Mouse (Mus musculus) embryonic facial prominence, embryonic 14.5 days (tissue): Measurements from ENCODE around the gene Klf3. TPM values are rescaled to one million over a fixed set of nuclear protein-coding genes. Genes with fewer than 3 reads are reported as not detected.

Source experiments
- ATAC-seq: fragments of 200-750 bp; cut with Nextera tagmentation; 2 replicates; pipeline ENCODE4 v1.8.0; 2017; ENCODE audit warnings: low read depth, moderate number of reproducible peaks, moderate TSS enrichment
- DNase-seq: peaks from one replicate; pipeline ENCODE4 v3.0.0-alpha.2; 2015; ENCODE audit warnings: low spot score
- H3K27ac ChIP-seq: fragments of 300-500 bp; sonication (generic); replicated peaks from 2 replicates; pipeline ENCODE4 v1.5.1; 2014; ENCODE audit warnings: low read depth, mild to moderate bottlenecking, low read length, moderate library complexity
- H3K27me3 ChIP-seq: fragments of 300-500 bp; sonication (generic); replicated peaks from 2 replicates; pipeline ENCODE4 v1.6.1; 2014; ENCODE audit warnings: low read length; ENCODE audit not compliant: control insufficient read depth, insufficient read depth
- H3K36me3 ChIP-seq: fragments of 300-500 bp; sonication (generic); 2 replicates; pipeline ENCODE4 v1.6.1; 2014; ENCODE audit warnings: low read length, mixed read lengths; ENCODE audit not compliant: control insufficient read depth, insufficient read depth
- H3K4me1 ChIP-seq: fragments of 300-500 bp; sonication (generic); 2 replicates; pipeline ENCODE4 v1.6.1; 2014; ENCODE audit warnings: antibody characterized with exemption, low read length; ENCODE audit not compliant: control insufficient read depth, insufficient read depth
- H3K4me2 ChIP-seq: fragments of 300-500 bp; sonication (generic); 2 replicates; pipeline ENCODE4 v1.6.1; 2014; ENCODE audit warnings: low read depth, mild to moderate bottlenecking, low read length, moderate library complexity, mixed read lengths
- H3K4me3 ChIP-seq: fragments of 300-500 bp; sonication (generic); 2 replicates; pipeline ENCODE4 v1.5.1; 2014; ENCODE audit warnings: low read depth, mild to moderate bottlenecking, low read length
- H3K9ac ChIP-seq: fragments of 300-500 bp; sonication (generic); 2 replicates; pipeline ENCODE4 v1.6.1; 2014; ENCODE audit warnings: low read depth, mild to moderate bottlenecking, low read length, moderate library complexity, mixed read lengths
- H3K9me3 ChIP-seq: fragments of 300-500 bp; sonication (generic); 2 replicates; pipeline ENCODE4 v1.6.1; 2016; ENCODE audit warnings: low read length; ENCODE audit not compliant: control insufficient read depth
- WGBS: fragments of 180-500 bp; shearing (Covaris S2); extraction: QIAGEN DNeasy Blood & Tissue Kit; methylation state at CpG from one replicate; pipeline ENCODE4 v1.1.7; 2014; 5-methylcytosine and 5-hydroxymethylcytosine counted together
- polyA plus RNA-seq: library from polyadenylated mRNA; unstranded; fragments of >200 nt; fragmentation: Nextera tagmentation; extraction: Ambion mirVana; gene quantifications from 2 replicates; pipeline ENCODE4 v1.2.1, GENCODE M21; 2014

The Klf3 gene
- polyA plus RNA-seq, 1 experiment from 2014 or later, result 65.5 TPM

- ATAC-seq (0 out of 2 replicates have a peak, but pooled peaks have one; percentile 9), DNase-seq (no peak)
- H3K4me1 ChIP-seq, result no peaks in the 10 kb centered on the region
- H3K4me2 ChIP-seq, result no peak overlapping the region
- 0 out of 2 replicates have a peak, but pooled peaks cover 6% of the 10 kb centered on the region for H3K9me3 ChIP-seq
- no peak overlapping the region for H3K27ac ChIP-seq
- no peaks in the 10 kb centered on the region for H3K27me3 ChIP-seq
- WGBS, result 77% methylated on average over 3 of the region's 3 CpGs
- H3K4me3 ChIP-seq, result no peak overlapping the region
- peaks cover 69% of the 10 kb centered on the region for H3K36me3 ChIP-seq
- H3K9ac ChIP-seq, result no peak overlapping the region
These were observed 27.6 kb downstream of the Klf3 start for GRCm38 (mm10) chr5:64830773-64831172.

DNA sequence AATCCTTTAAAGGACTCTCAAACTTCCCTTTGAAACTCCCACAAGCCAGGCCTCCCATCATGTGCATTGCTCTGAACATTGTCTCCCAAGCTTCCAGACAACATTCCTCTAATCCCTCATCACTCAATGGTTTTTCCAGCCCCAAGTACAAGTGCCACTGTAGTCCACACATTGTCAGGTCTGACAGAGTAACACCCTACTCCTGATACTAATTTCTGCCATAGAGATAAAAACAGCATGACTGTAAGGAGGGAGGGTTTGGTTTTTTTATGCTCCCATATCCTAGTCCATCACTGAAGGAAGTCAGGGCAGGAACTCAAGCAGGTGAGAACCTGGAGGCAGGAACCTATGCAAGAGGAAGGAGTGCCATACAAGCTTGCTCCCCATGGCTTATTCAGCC is 30.2 kb downstream of the Klf3 start:
- H3K4me2 ChIP-seq, result no peak overlapping the region
- no peak for ATAC-seq
- peaks cover 43% of the 10 kb centered on the region for H3K36me3 ChIP-seq
- no peak overlapping the region for H3K27ac ChIP-seq
- H3K9me3 ChIP-seq, result 0 out of 2 replicates have a peak, but pooled peaks cover 9% of the 10 kb centered on the region
- H3K27me3 ChIP-seq, result no peaks in the 10 kb centered on the region
- H3K4me1 ChIP-seq, result no peaks in the 10 kb centered on the region
- no peak for DNase-seq
- no peak overlapping the region for H3K4me3 ChIP-seq
- H3K9ac ChIP-seq, result no peak overlapping the region

DNA sequence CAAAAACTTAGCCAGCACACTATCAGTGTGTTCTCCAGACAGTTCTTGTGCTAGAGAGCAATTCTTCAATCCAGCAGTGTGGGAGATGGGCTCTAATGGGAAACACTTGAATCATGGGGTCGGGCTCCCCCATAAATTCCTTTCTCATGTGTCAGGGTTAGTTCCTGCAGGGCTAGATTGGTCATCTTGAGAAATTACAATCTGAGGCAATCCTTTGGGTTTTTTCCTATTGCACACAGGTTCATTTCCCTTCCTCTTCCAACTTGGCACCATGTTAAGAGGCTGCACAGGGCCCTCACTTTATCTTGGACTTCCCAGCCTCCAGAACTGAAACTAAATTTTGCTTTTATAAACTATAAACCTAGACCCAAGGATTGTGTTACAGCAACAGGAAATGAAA is 31.0 kb downstream of the Klf3 start:
- H3K4me2 ChIP-seq, result no peak overlapping the region
- no peaks in the 10 kb centered on the region for H3K27me3 ChIP-seq
- H3K4me3 ChIP-seq, result no peak overlapping the region
- peaks cover 5% of the 10 kb centered on the region; the same call in 1 of the 2 replicates for H3K4me1 ChIP-seq
- H3K27ac ChIP-seq, result no peak overlapping the region
- H3K9ac ChIP-seq, result no peak overlapping the region
- H3K9me3 ChIP-seq, result 0 out of 2 replicates have a peak, but pooled peaks cover 9% of the 10 kb centered on the region
- 70% methylated on average over 1 of the region's 1 CpGs for WGBS
- H3K36me3 ChIP-seq, result peaks cover 35% of the 10 kb centered on the region
- DNase-seq, result no peak
- ATAC-seq, result no peak

GRCm38 (mm10) chr5:64835295-64835694 is 32.1 kb downstream of the Klf3 start:
- H3K27ac ChIP-seq, result no peak overlapping the region
- peaks cover 24% of the 10 kb centered on the region for H3K36me3 ChIP-seq
- 81% methylated on average over 4 of the region's 4 CpGs for WGBS
- no peak for DNase-seq
- H3K9me3 ChIP-seq, result 0 out of 2 replicates have a peak, but pooled peaks cover 9% of the 10 kb centered on the region
- H3K9ac ChIP-seq, result no peak overlapping the region
- H3K27me3 ChIP-seq, result no peaks in the 10 kb centered on the region
- H3K4me3 ChIP-seq, result no peak overlapping the region
- H3K4me1 ChIP-seq, result peaks cover 11% of the 10 kb centered on the region; the same call in 1 of the 2 replicates
- no peak for ATAC-seq
- no peak overlapping the region for H3K4me2 ChIP-seq

DNA sequence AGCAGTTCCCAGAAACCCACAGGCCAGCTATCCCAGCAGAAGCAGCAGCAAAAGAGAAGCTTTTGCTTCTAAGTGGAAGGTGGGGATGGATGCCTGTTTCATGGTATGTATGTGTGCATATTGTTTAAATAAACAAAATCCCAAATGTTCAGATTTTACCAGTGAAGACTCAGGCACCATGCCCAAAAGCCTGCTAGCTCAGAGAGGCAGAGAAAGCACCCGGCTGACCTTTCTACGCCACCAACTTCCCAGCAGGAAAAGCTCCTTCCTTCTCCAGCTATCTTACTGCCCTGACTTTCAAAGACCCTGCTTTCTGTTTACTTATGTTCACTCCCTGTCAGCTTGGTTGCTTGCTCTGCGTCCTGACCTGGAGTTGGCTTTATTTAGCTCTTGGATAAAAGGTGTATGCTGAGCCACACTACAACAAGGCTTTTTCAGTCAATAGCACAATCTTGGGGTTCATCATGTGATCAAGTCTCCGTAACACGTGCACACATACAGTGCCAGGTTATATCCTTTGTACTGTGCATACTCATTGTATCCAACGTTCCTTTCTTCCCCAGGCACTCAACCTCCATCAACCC is 35.9 kb downstream of the Klf3 start:
- 67% methylated on average over 6 of the region's 6 CpGs for WGBS

GRCm38 (mm10) chr5:64840087-64840486 is 36.9 kb downstream of the Klf3 start:
- Histone ChIP-seq H3K27me3 (no peaks in the 10 kb centered on the region), H3K4me3 (no peak overlapping the region), H3K9ac (no peak overlapping the region), H3K27ac (no peak overlapping the region), H3K36me3 (no peaks in the 10 kb centered on the region), H3K4me1 (peaks cover 11% of the 10 kb centered on the region; the same call in 1 of the 2 replicates), H3K9me3 (peaks cover 15% of the 10 kb centered on the region; the same call in 1 of the 2 replicates), H3K4me2 (no peak overlapping the region)
- ATAC-seq (peak; percentile 91), DNase-seq (peak; percentile 90)
- 32% methylated on average over 1 of the region's 1 CpGs for WGBS

More for the DNA sequence above, 35.9 kb downstream of the Klf3 start:
- DNase-seq (no peak), ATAC-seq (no peak)
- Histone ChIP-seq H3K9ac (no peak overlapping the region), H3K4me3 (no peak overlapping the region), H3K27ac (no peak overlapping the region; the same call in 1 of the 2 replicates), H3K27me3 (no peaks in the 10 kb centered on the region), H3K4me2 (no peak overlapping the region), H3K36me3 (no peaks in the 10 kb centered on the region), H3K4me1 (peaks cover 11% of the 10 kb centered on the region; the same call in 1 of the 2 replicates), H3K9me3 (peaks cover 10% of the 10 kb centered on the region; the same call in 1 of the 2 replicates)

GRCm38 (mm10) chr5:64844622-64845021 is 41.4 kb downstream of the Klf3 start:
- WGBS, result 96% methylated on average over 3 of the region's 3 CpGs
- no peak overlapping the region for H3K9ac ChIP-seq

DNA sequence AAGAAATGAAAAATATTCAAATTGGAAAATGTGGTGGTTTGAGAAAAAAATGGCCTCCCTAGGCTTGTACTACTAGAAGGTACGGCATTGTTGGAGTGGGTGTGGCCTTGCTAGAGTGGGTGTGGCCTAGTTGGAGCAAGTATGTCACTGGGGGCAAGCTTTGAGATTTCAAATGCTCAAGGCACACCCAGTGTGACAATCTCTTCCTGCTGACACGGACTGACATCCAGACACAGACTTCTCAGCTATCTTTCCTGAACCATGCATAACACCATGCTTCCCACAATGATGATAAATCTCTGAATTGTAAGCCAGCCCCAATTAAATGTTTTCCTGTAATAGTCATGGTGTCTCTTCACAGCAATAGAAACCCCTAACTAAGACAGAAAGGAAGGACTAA is 44.1 kb downstream of the Klf3 start:
- 73% methylated on average over 2 of the region's 2 CpGs for WGBS
- DNase-seq (no peak), ATAC-seq (no peak)
- Histone ChIP-seq H3K27me3 (no peaks in the 10 kb centered on the region), H3K36me3 (no peaks in the 10 kb centered on the region), H3K4me2 (no peak overlapping the region), H3K9ac (no peak overlapping the region), H3K4me3 (no peak overlapping the region), H3K27ac (no peak overlapping the region), H3K9me3 (peaks cover 12% of the 10 kb centered on the region; the same call in 1 of the 2 replicates), H3K4me1 (no peaks in the 10 kb centered on the region)

More at GRCm38 (mm10) chr5:64844622-64845021, 41.4 kb downstream of the Klf3 start:
- ATAC-seq (no peak), DNase-seq (no peak)
- Histone ChIP-seq H3K4me1 (0 out of 2 replicates have a peak, but pooled peaks cover 5% of the 10 kb centered on the region), H3K27me3 (no peaks in the 10 kb centered on the region), H3K9me3 (peaks cover 12% of the 10 kb centered on the region; the same call in 1 of the 2 replicates), H3K36me3 (no peaks in the 10 kb centered on the region), H3K27ac (no peak overlapping the region), H3K4me3 (no peak overlapping the region), H3K4me2 (no peak overlapping the region)

- 60% methylated on average over 7 of the region's 7 CpGs for WGBS
- H3K4me3 ChIP-seq, result no peak overlapping the region
- ATAC-seq (no peak), DNase-seq (no peak)
- H3K9me3 ChIP-seq, result peaks cover 2% of the 10 kb centered on the region
- no peaks in the 10 kb centered on the region for H3K27me3 ChIP-seq
- no peak overlapping the region for H3K27ac ChIP-seq
- no peak overlapping the region for H3K9ac ChIP-seq
- H3K4me2 ChIP-seq, result no peak overlapping the region
- H3K4me1 ChIP-seq, result no peaks in the 10 kb centered on the region
- no peaks in the 10 kb centered on the region for H3K36me3 ChIP-seq
These were observed 46.7 kb downstream of the Klf3 start for GRCm38 (mm10) chr5:64849892-64850291.
